Comparison of ENCODE assay signal across 14 mouse cellular contexts in the genomic region with DNA sequence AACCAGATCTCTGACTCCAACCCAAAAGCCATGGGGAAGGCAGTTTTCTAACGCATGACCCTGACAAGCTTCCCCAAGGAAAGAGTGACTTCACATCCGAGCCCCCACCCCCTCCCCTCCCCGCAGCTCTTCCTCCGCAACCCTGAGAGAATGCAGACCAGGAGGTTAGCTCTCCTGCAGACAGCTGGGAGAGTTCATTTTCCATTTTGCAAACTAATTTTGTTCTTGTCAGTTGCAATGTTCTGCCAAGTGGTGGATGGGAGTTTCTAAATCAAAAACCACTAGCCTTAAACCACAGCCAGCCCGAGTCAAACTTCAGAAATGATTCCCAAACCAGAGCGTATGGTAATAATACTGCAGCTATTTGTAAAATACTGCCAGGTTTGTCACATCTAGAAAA. TPM values are rescaled to one million over a fixed set of nuclear protein-coding genes. Genes with fewer than 3 reads are reported as not detected.
DNase-seq lines count a peak whose midpoint lies in the region; ATAC-seq lines count a peak whose summit lies in the region.
"Had no signal": no experiment of that assay in that cellular context is flagged by ENCODE, and none has a peak within 500 bp of the region (broad histone marks: within the 10 kb centered on the region; RNA-seq: fewer than 3 reads in every experiment).

No protein-coding gene starts in this region.

- no peaks in the 10 kb centered on the region for H3K9me3 ChIP-seq in embryonic facial prominence, embryonic 13.5 days
- H3K9me3 ChIP-seq in limb, embryonic 12.5 days, result no peaks in the 10 kb centered on the region
- H3K9me3 ChIP-seq: hindbrain, embryonic 13.5 days had no signal

- no peaks in the 10 kb centered on the region for H3K27me3 ChIP-seq in embryonic facial prominence, embryonic 13.5 days
- no peaks in the 10 kb centered on the region for H3K27me3 ChIP-seq in limb, embryonic 12.5 days
- H3K27me3 ChIP-seq: hindbrain, embryonic 13.5 days had no signal

- H3K9ac ChIP-seq in embryonic facial prominence, embryonic 13.5 days, result no peak overlapping the region
- H3K9ac ChIP-seq in limb, embryonic 12.5 days (replicated peaks), result no peak overlapping the region
- H3K9ac ChIP-seq: hindbrain, embryonic 13.5 days had no signal

- H3K27ac ChIP-seq in embryonic facial prominence, embryonic 13.5 days, result peak overlapping the region; percentile 61
- no peak overlapping the region for H3K27ac ChIP-seq in limb, embryonic 12.5 days
- H3K27ac ChIP-seq: hindbrain, embryonic 13.5 days had no signal

- ATAC-seq in embryonic facial prominence, embryonic 13.5 days (ENCODE audit: insufficient number of reproducible peaks, insufficient read depth, low FRiP score, low TSS enrichment, low read depth), result no peak
- ATAC-seq in limb, embryonic 12.5 days (ENCODE audit: insufficient number of reproducible peaks, insufficient read depth, low FRiP score, low TSS enrichment, low read depth), result 0 out of 2 replicates have a peak, but pooled peaks have one; percentile 38

- peak overlapping the region; percentile 26 for H3K4me2 ChIP-seq in embryonic facial prominence, embryonic 13.5 days
- H3K4me2 ChIP-seq in limb, embryonic 12.5 days, result no peak overlapping the region
- H3K4me2 ChIP-seq: hindbrain, embryonic 13.5 days had no signal

- DNase-seq in gastrocnemius, postnatal 25 days, result peak; percentile 30
- DNase-seq in gastrocnemius, postnatal 4 days (ENCODE audit: low spot score in 2 of 2), result no peak
- peak; percentile 57 for DNase-seq in layer of hippocampus, adult 9-11 months
- no peak for DNase-seq in layer of hippocampus, postnatal 36 days
- DNase-seq in embryo, embryonic 10 days (ENCODE audit: low spot score), result no peak
- no peak for DNase-seq in right cerebral cortex, adult 2 months (ENCODE audit: low spot score in 2 of 2)
- DNase-seq: adrenal gland, postnatal 10 days; cerebellum, adult 11-12 months had no signal

- WGBS in embryonic facial prominence, embryonic 13.5 days, result 33% methylated on average over 6 of the region's 6 CpGs
- 39% methylated on average over 6 of the region's 6 CpGs for WGBS in limb, embryonic 12.5 days

- H3K4me1 ChIP-seq in embryonic facial prominence, embryonic 13.5 days, result peaks cover 28% of the 10 kb centered on the region
- peaks cover 54% of the 10 kb centered on the region for H3K4me1 ChIP-seq in limb, embryonic 12.5 days (replicated peaks)

- no peak overlapping the region for H3K4me3 ChIP-seq in embryonic facial prominence, embryonic 13.5 days
- no peak overlapping the region for H3K4me3 ChIP-seq in limb, embryonic 12.5 days (replicated peaks)
- H3K4me3 ChIP-seq: hindbrain, embryonic 13.5 days; myocyte had no signal

- peaks cover 10% of the 10 kb centered on the region; the same call in 1 of the 2 replicates for H3K36me3 ChIP-seq in embryonic facial prominence, embryonic 13.5 days
- H3K36me3 ChIP-seq in limb, embryonic 12.5 days, result peaks cover 11% of the 10 kb centered on the region

RNA-seq across cellular contexts. Expression of a gene that starts 39.6 kb away (rescaled TPM):
- total RNA-seq in gastrocnemius, postnatal 25 days (2021), result not detected
- total RNA-seq in gastrocnemius, postnatal 4 days (2021), result not detected
- not detected for total RNA-seq in layer of hippocampus, postnatal 36 days (2021)
- not detected in 2 replicates for polyA plus RNA-seq in embryonic facial prominence, embryonic 13.5 days (2015; fragmentation: Nextera tagmentation; extraction: Ambion mirVana)
- not detected in 2 replicates for polyA plus RNA-seq in limb, embryonic 12.5 days (2016; fragmentation: Nextera tagmentation; extraction: Ambion mirVana)
- total RNA-seq: adrenal gland, postnatal 10 days had no signal
- polyA plus RNA-seq: C2C12; hindbrain, embryonic 13.5 days; myocyte; spleen, adult 2 months had no signal

Comparison
In these comparisons a context has a peak if more than half of its experiments do, and no peak if none do; other contexts are left out.
1. DNase-seq: peak in gastrocnemius, postnatal 25 days (single experiment) and layer of hippocampus, adult 9-11 months (single experiment); none in gastrocnemius, postnatal 4 days (0 of 2), layer of hippocampus, postnatal 36 days (0 of 2), embryo, embryonic 10 days (single experiment) and right cerebral cortex, adult 2 months (0 of 2).